Mouse (Mus musculus) testis, postnatal 14 days (tissue): Measurements from ENCODE around the gene Chd9.
"Not testable (repeated sequence)": the region's sequence is repeated elsewhere in the genome, so short reads cannot be mapped to it uniquely, and the experiment has no call there.

Experiments used
- DNase-seq: peaks from one replicate; pipeline ENCODE4 v3.0.0; 2021; ENCODE audit warnings: low spot score

Chd9 gene

GRCm38 (mm10) chr8:90871375-90872080 is 43.4 kb downstream of the Chd9 start:
- no peak for DNase-seq

- DNase-seq = no peak
These were observed 44.9 kb downstream of the Chd9 start for GRCm38 (mm10) chr8:90873051-90873450.

- peak; percentile 30 for DNase-seq
These were observed 48.1 kb downstream of the Chd9 start for GRCm38 (mm10) chr8:90876213-90876721.

GRCm38 (mm10) chr8:90876722-90877429 is 48.7 kb downstream of the Chd9 start:
- DNase-seq = peak; percentile 50

- no peak for DNase-seq
These were observed 49.4 kb downstream of the Chd9 start for GRCm38 (mm10) chr8:90877430-90877975.

- no peak for DNase-seq
These were observed 50.4 kb downstream of the Chd9 start for GRCm38 (mm10) chr8:90878551-90878950.

- no peak for DNase-seq
These were observed 51.9 kb downstream of the Chd9 start for GRCm38 (mm10) chr8:90880041-90880440.

GRCm38 (mm10) chr8:90881181-90881580 is 53.0 kb downstream of the Chd9 start:
- DNase-seq = no peak

- DNase-seq = no peak
These were observed 54.0 kb downstream of the Chd9 start for GRCm38 (mm10) chr8:90882088-90882691.

- no peak for DNase-seq
These were observed 57.7 kb downstream of the Chd9 start for GRCm38 (mm10) chr8:90885671-90886368.

- not testable (repeated sequence) for DNase-seq
These were observed 58.2 kb downstream of the Chd9 start for GRCm38 (mm10) chr8:90886369-90886712.

- DNase-seq = not testable (repeated sequence)
These were observed 59.2 kb downstream of the Chd9 start for GRCm38 (mm10) chr8:90887328-90887727.

GRCm38 (mm10) chr8:90891872-90892578 is 63.9 kb downstream of the Chd9 start:
- DNase-seq = no peak

GRCm38 (mm10) chr8:90892579-90892919 is 64.4 kb downstream of the Chd9 start:
- no peak for DNase-seq

GRCm38 (mm10) chr8:90894231-90894914 is 66.2 kb downstream of the Chd9 start:
- DNase-seq = no peak

- no peak for DNase-seq
These were observed 69.2 kb downstream of the Chd9 start for GRCm38 (mm10) chr8:90897343-90897742.

GRCm38 (mm10) chr8:90898578-90898977 is 70.4 kb downstream of the Chd9 start:
- DNase-seq = no peak

GRCm38 (mm10) chr8:90902002-90902401 is 73.8 kb downstream of the Chd9 start:
- DNase-seq = no peak

GRCm38 (mm10) chr8:90904171-90904706 is 76.1 kb downstream of the Chd9 start:
- DNase-seq = no peak

GRCm38 (mm10) chr8:90906922-90907321 is 78.8 kb downstream of the Chd9 start:
- no peak for DNase-seq

GRCm38 (mm10) chr8:90907516-90907847 is 79.3 kb downstream of the Chd9 start:
- DNase-seq = no peak
